Mouse (Mus musculus): ENCODE results near the gene Gm17535.
"Not testable (repeated sequence)": the region's sequence is repeated elsewhere in the genome, so short reads cannot be mapped to it uniquely, and the experiment has no call there.

Gm17535 gene

GRCm38 (mm10) chr9:3024912-3025467 is 9.4 kb upstream of the Gm17535 start, which contains the start of gene Gm10717:
Gene Gm10717 (plus strand): TSS chr9:3025417.
- DNase-seq: peak; percentile 2 to 32

- DNase-seq: peak; percentile 27 to 48
Observed at GRCm38 (mm10) chr9:3025653-3026052, 8.7 kb upstream of the Gm17535 start.

- DNase-seq: not testable (repeated sequence)
Observed at GRCm38 (mm10) chr9:3026136-3026535, 8.3 kb upstream of the Gm17535 start.

- not testable (repeated sequence) for DNase-seq
Observed at GRCm38 (mm10) chr9:3026741-3027140, 7.7 kb upstream of the Gm17535 start.

- DNase-seq: not testable (repeated sequence)
Observed at GRCm38 (mm10) chr9:3027200-3027599, 7.2 kb upstream of the Gm17535 start.

- DNase-seq: peak; percentile 9
Observed at GRCm38 (mm10) chr9:3029276-3030000, 5.0 kb upstream of the Gm17535 start.

GRCm38 (mm10) chr9:3030677-3031318 is 3.6 kb upstream of the Gm17535 start:
- not testable (repeated sequence) for DNase-seq

- not testable (repeated sequence) for DNase-seq
Observed at GRCm38 (mm10) chr9:3036577-3036976, 2.2 kb downstream of the Gm17535 start, which contains the start of gene Gm10715. Gene Gm10715 (plus strand): TSS chr9:3036877.

GRCm38 (mm10) chr9:3038161-3038560 is 3.8 kb downstream of the Gm17535 start:
- DNase-seq: not testable (repeated sequence)

Measured in kidney, adult 8-10 months (tissue).